Mouse (Mus musculus) cerebellum, adult 2 months (tissue): ENCODE data around the gene Odc1.

Source experiments
- CTCF ChIP-seq: fragments of 200-500 bp; IDR thresholded peaks from 2 replicates; pipeline ENCODE4 v1.5.1; 2011; ENCODE audit warnings: low read depth, mild to moderate bottlenecking, control low read depth, low read length, moderate library complexity, borderline replicate concordance; ENCODE audit not compliant: insufficient read depth
- POLR2A ChIP-seq: fragments of 200-500 bp; IDR thresholded peaks from 2 replicates; pipeline ENCODE4 v1.6.1; 2011; ENCODE audit warnings: low read length, control low read depth, borderline replicate concordance; ENCODE audit not compliant: insufficient read depth

DNA sequence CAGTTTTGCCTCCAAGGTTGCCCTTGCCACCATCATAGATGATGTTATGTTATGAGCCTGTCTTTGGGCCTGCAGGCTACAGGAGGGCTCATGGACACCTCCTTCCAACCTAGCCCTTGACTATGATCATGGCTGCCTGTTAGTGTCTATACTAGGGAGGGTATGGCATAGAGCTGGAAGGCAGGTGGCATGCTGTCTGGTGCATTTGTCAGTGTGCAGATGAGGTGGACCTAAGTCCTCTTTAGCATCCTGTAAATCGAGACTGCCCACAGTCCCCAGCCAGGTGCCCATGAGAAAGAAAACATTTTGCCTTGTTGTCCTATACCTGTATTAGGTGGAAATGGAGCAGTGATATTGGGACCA lies 21.4 kb downstream of the Odc1 start:
- TF ChIP-seq CTCF (no peak), POLR2A (no peak)
